Comparison of ENCODE assay signal across 10 mouse cellular contexts in the genomic region with DNA sequence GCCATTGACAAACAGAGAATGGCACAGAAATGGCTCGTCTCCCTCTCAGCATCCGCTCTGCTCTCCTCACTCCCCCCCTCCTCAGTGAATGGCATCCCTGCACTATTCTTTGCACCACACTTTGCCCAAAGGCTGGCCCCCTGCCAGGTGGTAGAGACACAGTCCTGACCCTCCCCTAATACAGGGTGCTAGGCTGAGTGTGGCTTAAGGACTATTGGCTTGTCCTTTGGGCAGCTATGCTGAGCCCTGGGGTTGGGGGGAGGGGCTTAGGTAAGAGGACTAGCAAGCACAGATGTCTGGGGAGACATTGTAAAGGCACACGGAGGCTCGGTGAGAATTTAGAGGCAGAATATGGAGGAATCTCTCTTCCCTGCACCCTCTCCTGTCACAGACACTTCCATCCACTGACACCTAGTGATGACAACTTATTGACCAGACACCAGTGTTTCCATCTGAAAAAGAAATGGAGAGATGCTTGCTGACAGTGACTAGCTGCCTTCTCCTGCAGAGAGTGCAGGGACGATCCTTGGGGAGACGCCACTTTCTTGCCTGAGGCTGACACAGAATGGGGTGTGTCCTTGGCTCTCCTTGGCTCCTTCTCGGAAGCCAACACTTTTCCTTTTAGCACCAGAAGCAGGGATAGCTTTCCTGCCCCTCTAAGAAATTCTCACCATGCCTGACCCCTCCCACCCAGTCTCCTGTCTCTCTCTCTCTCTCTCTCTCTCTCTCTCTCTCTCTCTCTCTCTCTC.
DNase-seq lines count a peak whose midpoint lies in the region; ATAC-seq lines count a peak whose summit lies in the region.
"Had no signal": no experiment of that assay in that cellular context is flagged by ENCODE, and none has a peak within 500 bp of the region (broad histone marks: within the 10 kb centered on the region; RNA-seq: fewer than 3 reads in every experiment).

No protein-coding gene starts in this region.

- H3K27me3 ChIP-seq in heart, embryonic 13.5 days (replicated peaks), result 0 out of 2 replicates have a peak, but pooled peaks cover 3% of the 10 kb centered on the region
- no peaks in the 10 kb centered on the region; the same call in 1 of the 2 replicates for H3K27me3 ChIP-seq in hindbrain, embryonic 12.5 days
- no peaks in the 10 kb centered on the region for H3K27me3 ChIP-seq in neural tube, embryonic 14.5 days (ENCODE audit: control insufficient read depth, insufficient read depth, low read length)

- H3K4me3 ChIP-seq in heart, embryonic 13.5 days, result no peak overlapping the region
- no peak overlapping the region for H3K4me3 ChIP-seq in hindbrain, embryonic 12.5 days
- H3K4me3 ChIP-seq in neural tube, embryonic 14.5 days (ENCODE audit: low read depth, low read length), result no peak overlapping the region

- peaks cover 9% of the 10 kb centered on the region for H3K4me1 ChIP-seq in heart, embryonic 13.5 days
- peaks cover 19% of the 10 kb centered on the region for H3K4me1 ChIP-seq in hindbrain, embryonic 12.5 days
- no peaks in the 10 kb centered on the region; the same call in 1 of the 2 replicates for H3K4me1 ChIP-seq in neural tube, embryonic 14.5 days (ENCODE audit: control insufficient read depth, insufficient read depth, low read length)

- ATAC-seq in heart, embryonic 13.5 days (ENCODE audit: extremely low read depth, insufficient number of reproducible peaks, low FRiP score, low TSS enrichment), result no peak
- ATAC-seq in hindbrain, embryonic 12.5 days (ENCODE audit: low FRiP score), result peak; percentile 67
- peak; percentile 50; the same call in 1 of the 2 replicates for ATAC-seq in neural tube, embryonic 14.5 days (ENCODE audit: low read depth)
- ATAC-seq: inflammation-experienced regulatory T-cells, adult 6 months had no signal

- no peaks in the 10 kb centered on the region for H3K36me3 ChIP-seq in heart, embryonic 13.5 days
- H3K36me3 ChIP-seq in hindbrain, embryonic 12.5 days, result no peaks in the 10 kb centered on the region
- H3K36me3 ChIP-seq in neural tube, embryonic 14.5 days (ENCODE audit: control insufficient read depth, insufficient read depth, low read length), result no peaks in the 10 kb centered on the region

- H3K9me3 ChIP-seq in heart, embryonic 13.5 days, result no peaks in the 10 kb centered on the region
- H3K9me3 ChIP-seq in hindbrain, embryonic 12.5 days (replicated peaks), result no peaks in the 10 kb centered on the region
- no peaks in the 10 kb centered on the region for H3K9me3 ChIP-seq in neural tube, embryonic 14.5 days (ENCODE audit: control insufficient read depth, low read length)

- intact Hi-C loops in heart, postnatal 10 days (cut with DNase I), result no loop called here

- H3K9ac ChIP-seq in heart, embryonic 13.5 days, result no peak overlapping the region
- H3K9ac ChIP-seq in hindbrain, embryonic 12.5 days, result no peak overlapping the region
- no peak overlapping the region for H3K9ac ChIP-seq in neural tube, embryonic 14.5 days (replicated peaks; ENCODE audit: low read depth, low read length)

- no peak for DNase-seq in heart, postnatal 10 days
- DNase-seq in retina, postnatal 1 day, result peak; percentile 65
- no peak for DNase-seq in retina, embryonic 14.5 days (ENCODE audit: low spot score)
- DNase-seq in embryo, embryonic 10.5 days (ENCODE audit: low spot score), result no peak
- DNase-seq in adrenal gland, adult 2 months, result no peak

- H3K27ac ChIP-seq in heart, embryonic 13.5 days (replicated peaks), result no peak overlapping the region
- H3K27ac ChIP-seq in hindbrain, embryonic 12.5 days, result no peak overlapping the region
- H3K27ac ChIP-seq in neural tube, embryonic 14.5 days (ENCODE audit: low read depth, low read length), result no peak overlapping the region
- H3K27ac ChIP-seq: macrophage had no signal

- 21% methylated on average over 7 of the region's 7 CpGs for WGBS in heart, embryonic 13.5 days
- WGBS in hindbrain, embryonic 12.5 days, result 31% methylated on average over 7 of the region's 7 CpGs
- WGBS in neural tube, embryonic 14.5 days, result 18% methylated on average over 7 of the region's 7 CpGs

- H3K4me2 ChIP-seq in heart, embryonic 13.5 days, result peak overlapping the region; percentile 15; the same call in 1 of the 2 replicates
- no peak overlapping the region for H3K4me2 ChIP-seq in hindbrain, embryonic 12.5 days (replicated peaks)
- H3K4me2 ChIP-seq in neural tube, embryonic 14.5 days (ENCODE audit: low read depth, low read length), result no peak overlapping the region
